Mouse (Mus musculus): Measurements from ENCODE around the gene Asap3. TPM values are rescaled to one million over a fixed set of nuclear protein-coding genes. Genes with fewer than 3 reads are reported as not detected.

The Asap3 gene
- 1.2 and 1.3 TPM in 2 replicates for polyA plus RNA-seq (2012; rRNA removed)

GRCm38 (mm10) chr4:136206033-136206893 is at the start of gene Asap3:
Asap3 (plus strand) TSS chr4:136206365.

GRCm38 (mm10) chr4:136172011-136172541 is 34.1 kb upstream of the Asap3 start, which contains the start of gene E2f2:
E2f2 (plus strand) TSS chr4:136172394.

GRCm38 (mm10) chr4:136247729-136248463 is 41.7 kb downstream of the Asap3 start, which contains the start of gene Tcea3:
Tcea3 (plus strand) TSS chr4:136247729.

GRCm38 (mm10) chr4:136284455-136284854 is 78.3 kb downstream of the Asap3 start, which contains the start of gene Zfp46:
Zfp46 (plus strand) TSS chr4:136284683.

Other genes starting within 250 kb of the Asap3 start
- gene Gale, start 242.6 kb upstream of the Asap3 start, polyA plus RNA-seq (2012; rRNA removed) = 19.5 and 25.1 TPM in 2 replicates
- 24.8 and 26.6 TPM in 2 replicates for gene Lypla2, start 233.7 kb upstream of the Asap3 start, polyA plus RNA-seq (2012; rRNA removed)
- gene Pithd1, start 219.1 kb upstream of the Asap3 start, polyA plus RNA-seq (2012; rRNA removed) = 44.7 and 54.4 TPM in 2 replicates
- 15.9 and 18.6 TPM in 2 replicates for gene Eloa, start 184.6 kb upstream of the Asap3 start, polyA plus RNA-seq (2012; rRNA removed)
- gene Rpl11, start 152.9 kb upstream of the Asap3 start, polyA plus RNA-seq (2012; rRNA removed) = 859 and 885 TPM in 2 replicates
- gene Id3, start 62.9 kb upstream of the Asap3 start, polyA plus RNA-seq (2012; rRNA removed) = 18.2 and 22.3 TPM in 2 replicates
- 35.3 and 43.7 TPM in 2 replicates for gene E2f2, start 34.0 kb upstream of the Asap3 start, polyA plus RNA-seq (2012; rRNA removed)
- gene Tcea3, start 41.4 kb downstream of the Asap3 start, polyA plus RNA-seq (2012; rRNA removed) = 3.8 and 5.2 TPM in 2 replicates
- 2.7 and 2.8 TPM in 2 replicates for gene Zfp46, start 78.3 kb downstream of the Asap3 start, polyA plus RNA-seq (2012; rRNA removed)
- 46.6 and 49.4 TPM in 2 replicates for gene Hnrnpr, start 104.6 kb downstream of the Asap3 start, polyA plus RNA-seq (2012; rRNA removed)
- 0.01 TPM in 1 of 2 replicates, not detected in the other for gene Htr1d, start 217.2 kb downstream of the Asap3 start, polyA plus RNA-seq (2012; rRNA removed)